Mouse (Mus musculus) thymus, adult 2 months (tissue): ENCODE measurements around the gene Accs. TPM values are rescaled to one million over a fixed set of nuclear protein-coding genes. Genes with fewer than 3 reads are reported as not detected.

Experiments
- DNase-seq: peaks from one replicate; pipeline ENCODE4 v3.0.0; 2021
- H3K27ac ChIP-seq: fragments of 200-500 bp; 2 replicates; pipeline ENCODE4 v1.5.1; 2012; ENCODE audit warnings: low read length, control low read depth; ENCODE audit not compliant: control insufficient read depth, insufficient read depth
- H3K27me3 ChIP-seq: fragments of 200-500 bp; 2 replicates; pipeline ENCODE4 v1.6.1; 2012; ENCODE audit warnings: mild to moderate bottlenecking, low read length, moderate library complexity, mixed read lengths; ENCODE audit not compliant: control insufficient read depth, insufficient read depth
- H3K36me3 ChIP-seq: fragments of 200-500 bp; 2 replicates; pipeline ENCODE4 v1.6.1; 2012; ENCODE audit warnings: mild to moderate bottlenecking, low read length, moderate library complexity; ENCODE audit not compliant: control insufficient read depth, insufficient read depth
- H3K4me1 ChIP-seq: fragments of 200-500 bp; replicated peaks from 2 replicates; pipeline ENCODE4 v1.6.1; 2012; ENCODE audit warnings: low read length; ENCODE audit not compliant: control insufficient read depth, insufficient read depth
- H3K4me3 ChIP-seq: fragments of 200-500 bp; 2 replicates; pipeline ENCODE4 v1.5.1; 2012; ENCODE audit warnings: mild to moderate bottlenecking, low read length, control low read depth, moderate library complexity; ENCODE audit not compliant: control insufficient read depth, insufficient read depth
- CTCF ChIP-seq: fragments of 200-500 bp; IDR thresholded peaks from 2 replicates; pipeline ENCODE4 v1.5.1; 2012; ENCODE audit warnings: mild to moderate bottlenecking, control low read depth, low read length, moderate library complexity, borderline replicate concordance; ENCODE audit not compliant: control insufficient read depth, poor library complexity, insufficient read depth; ENCODE audit errors: extremely low read depth
- POLR2A ChIP-seq: fragments of 200-500 bp; IDR thresholded peaks from 2 replicates; pipeline ENCODE4 v1.6.1; 2012; ENCODE audit warnings: mild to moderate bottlenecking, low read length, control low read depth, moderate library complexity; ENCODE audit not compliant: control insufficient read depth, poor library complexity, insufficient read depth; ENCODE audit errors: extremely low read depth
- WGBS: fragments of 180-500 bp; shearing (Covaris S2); methylation state at CpG from one replicate; pipeline ENCODE4 v1.1.7; 2018; 5-methylcytosine and 5-hydroxymethylcytosine counted together
- polyA plus RNA-seq: library from polyadenylated mRNA; depleted of rRNA; stranded (reverse); fragments of >200 nt; gene quantifications from 2 replicates; pipeline ENCODE4 v1.2.3, GENCODE M21; 2012

Accs gene
- polyA plus RNA-seq, 1 experiment, result 30.3 TPM

GRCm38 (mm10) chr2:93791516-93792499 is 57.9 kb downstream of the Accs start:
- no peak overlapping the region for H3K4me3 ChIP-seq
- H3K4me1 ChIP-seq, result no peaks in the 10 kb centered on the region
- TF ChIP-seq POLR2A, result no peak
- TF ChIP-seq CTCF, result no peak
- 63% methylated on average over 13 of the region's 13 CpGs for WGBS
- no peak for DNase-seq
- 0 out of 2 replicates have a peak, but pooled peaks cover 5% of the 10 kb centered on the region for H3K36me3 ChIP-seq
- H3K27me3 ChIP-seq, result no peaks in the 10 kb centered on the region
- H3K27ac ChIP-seq, result no peak overlapping the region

- H3K36me3 ChIP-seq, result 0 out of 2 replicates have a peak, but pooled peaks cover 5% of the 10 kb centered on the region
- H3K27ac ChIP-seq, result no peak overlapping the region
Observed at GRCm38 (mm10) chr2:93790798-93791345, 58.9 kb downstream of the Accs start.

GRCm38 (mm10) chr2:93788557-93788956 is 61.2 kb downstream of the Accs start:
- WGBS, result 96% methylated on average over 5 of the region's 5 CpGs

More at GRCm38 (mm10) chr2:93790798-93791345, 58.9 kb downstream of the Accs start:
- TF ChIP-seq CTCF, result no peak
- no peak for TF ChIP-seq POLR2A
- Histone ChIP-seq H3K4me3 (no peak overlapping the region), H3K4me1 (no peaks in the 10 kb centered on the region), H3K27me3 (no peaks in the 10 kb centered on the region)
- 94% methylated on average over 4 of the region's 4 CpGs for WGBS
- DNase-seq, result no peak

GRCm38 (mm10) chr2:93786175-93786574 is 63.6 kb downstream of the Accs start:
- H3K4me1 ChIP-seq, result no peaks in the 10 kb centered on the region
- no peaks in the 10 kb centered on the region for H3K27me3 ChIP-seq
- TF ChIP-seq POLR2A (no peak), CTCF (no peak)
- WGBS, result 74% methylated on average over 4 of the region's 4 CpGs
- H3K36me3 ChIP-seq, result no peaks in the 10 kb centered on the region
- no peak overlapping the region for H3K4me3 ChIP-seq
- H3K27ac ChIP-seq, result no peak overlapping the region
- peak; percentile 56 for DNase-seq

More at GRCm38 (mm10) chr2:93788557-93788956, 61.2 kb downstream of the Accs start:
- Histone ChIP-seq H3K4me1 (no peaks in the 10 kb centered on the region), H3K36me3 (no peaks in the 10 kb centered on the region), H3K27ac (no peak overlapping the region), H3K27me3 (no peaks in the 10 kb centered on the region), H3K4me3 (no peak overlapping the region)
- no peak for DNase-seq
- no peak for TF ChIP-seq POLR2A
- TF ChIP-seq CTCF, result no peak

- Histone ChIP-seq H3K27ac (no peak overlapping the region), H3K36me3 (no peaks in the 10 kb centered on the region), H3K4me1 (no peaks in the 10 kb centered on the region), H3K27me3 (no peaks in the 10 kb centered on the region), H3K4me3 (no peak overlapping the region)
- no peak for DNase-seq
- TF ChIP-seq POLR2A (no peak), CTCF (no peak)
- 93% methylated on average over 2 of the region's 2 CpGs for WGBS
Observed at GRCm38 (mm10) chr2:93785432-93785798, 64.3 kb downstream of the Accs start.

GRCm38 (mm10) chr2:93784721-93785431 is 64.9 kb downstream of the Accs start:
- TF ChIP-seq POLR2A, result no peak
- TF ChIP-seq CTCF, result no peak
- Histone ChIP-seq H3K36me3 (no peaks in the 10 kb centered on the region), H3K4me3 (no peak overlapping the region), H3K27me3 (no peaks in the 10 kb centered on the region), H3K27ac (no peak overlapping the region), H3K4me1 (no peaks in the 10 kb centered on the region)
- no peak for DNase-seq
- WGBS, result 96% methylated on average over 12 of the region's 12 CpGs
